Mouse (Mus musculus): ENCODE results near the gene B3glct.

B3glct gene

GRCm38 (mm10) chr5:149663417-149663816, 14.6 kb upstream of the B3glct start:
- DNase-seq (ENCODE audit: low spot score in 2 of 2), result no peak

- no peak for DNase-seq (ENCODE audit: low spot score in 2 of 2)
Measured at GRCm38 (mm10) chr5:149677196-149677595, 834 bp upstream of the B3glct start.

- no peak for DNase-seq (ENCODE audit: low spot score in 2 of 2)
Measured at GRCm38 (mm10) chr5:149678990-149679348, 939 bp downstream of the B3glct start.

GRCm38 (mm10) chr5:149679362-149679761, 1.3 kb downstream of the B3glct start:
- no peak for DNase-seq (ENCODE audit: low spot score in 2 of 2)

- DNase-seq (ENCODE audit: low spot score in 2 of 2), result no peak
Measured at GRCm38 (mm10) chr5:149679886-149680285, 1.9 kb downstream of the B3glct start.

- no peak for DNase-seq (ENCODE audit: low spot score in 2 of 2)
Measured at GRCm38 (mm10) chr5:149680946-149681345, 2.9 kb downstream of the B3glct start.

GRCm38 (mm10) chr5:149689860-149690259, 11.8 kb downstream of the B3glct start:
- DNase-seq (ENCODE audit: low spot score in 2 of 2), result no peak

GRCm38 (mm10) chr5:149692548-149692947, 14.5 kb downstream of the B3glct start:
- peak in 1 of 2 experiments; percentile 28 for DNase-seq (ENCODE audit: low spot score in 2 of 2)

- DNase-seq (ENCODE audit: low spot score in 2 of 2), result no peak
Measured at GRCm38 (mm10) chr5:149693200-149693599, 15.2 kb downstream of the B3glct start.

- no peak for DNase-seq (ENCODE audit: low spot score in 2 of 2)
Measured at GRCm38 (mm10) chr5:149693968-149694367, 15.9 kb downstream of the B3glct start.

- no peak for DNase-seq (ENCODE audit: low spot score in 2 of 2)
Measured at GRCm38 (mm10) chr5:149695077-149695750, 17.2 kb downstream of the B3glct start.

GRCm38 (mm10) chr5:149702770-149703169, 24.7 kb downstream of the B3glct start:
- no peak for DNase-seq (ENCODE audit: low spot score in 2 of 2)

- DNase-seq (ENCODE audit: low spot score in 2 of 2), result no peak
Measured at GRCm38 (mm10) chr5:149711545-149711944, 33.5 kb downstream of the B3glct start.

- peak; percentile 25 to 49 for DNase-seq (ENCODE audit: low spot score in 2 of 2)
Measured at GRCm38 (mm10) chr5:149713170-149713774, 35.2 kb downstream of the B3glct start.

GRCm38 (mm10) chr5:149713834-149714233, 35.8 kb downstream of the B3glct start:
- DNase-seq (ENCODE audit: low spot score in 2 of 2), result no peak

GRCm38 (mm10) chr5:149715571-149716328, 37.7 kb downstream of the B3glct start:
- no peak for DNase-seq (ENCODE audit: low spot score in 2 of 2)

GRCm38 (mm10) chr5:149716329-149716690, 38.3 kb downstream of the B3glct start:
- DNase-seq (ENCODE audit: low spot score in 2 of 2), result no peak

- DNase-seq (ENCODE audit: low spot score in 2 of 2), result no peak
Measured at GRCm38 (mm10) chr5:149731776-149732175, 53.7 kb downstream of the B3glct start.

- DNase-seq (ENCODE audit: low spot score in 2 of 2), result no peak
Measured at GRCm38 (mm10) chr5:149737210-149737609, 59.2 kb downstream of the B3glct start.

- no peak for DNase-seq (ENCODE audit: low spot score in 2 of 2)
Measured at GRCm38 (mm10) chr5:149740145-149740544, 62.1 kb downstream of the B3glct start.

- no peak for DNase-seq (ENCODE audit: low spot score in 2 of 2)
Measured at GRCm38 (mm10) chr5:149740703-149741102, 62.7 kb downstream of the B3glct start.

GRCm38 (mm10) chr5:149742286-149742685, 64.3 kb downstream of the B3glct start:
- DNase-seq (ENCODE audit: low spot score in 2 of 2), result no peak

- no peak for DNase-seq (ENCODE audit: low spot score in 2 of 2)
Measured at GRCm38 (mm10) chr5:149745079-149745478, 67.0 kb downstream of the B3glct start.
